Mouse (Mus musculus) myocyte (in vitro differentiated cells): ENCODE measurements around the gene Ly86.

Source experiments
- E2F4 ChIP-seq: IDR thresholded peaks from one replicate; pipeline ENCODE4 v1.6.1; 2011; ENCODE audit warnings: mild to moderate bottlenecking, control low read depth, moderate library complexity; ENCODE audit not compliant: insufficient read depth
- MAX ChIP-seq: IDR thresholded peaks from one replicate; pipeline ENCODE4 v1.6.1; 2011; ENCODE audit warnings: low read depth, mild to moderate bottlenecking, control low read depth
- MYOD1 ChIP-seq, 3 experiments: IDR thresholded peaks; one replicate each; pipeline ENCODE4 v1.6.1; 2011; ENCODE audit warnings: control low read depth in 2 of 3, low read depth in 2 of 3, mild to moderate bottlenecking in 2 of 3, moderate library complexity in 1 of 3; ENCODE audit not compliant: insufficient read length in 2 of 3, control insufficient read depth in 1 of 3
- POLR2A ChIP-seq: IDR thresholded peaks from one replicate; pipeline ENCODE4 v1.6.1; 2011; ENCODE audit warnings: low read depth, mild to moderate bottlenecking, control low read depth, moderate library complexity; ENCODE audit not compliant: insufficient read length
- SRF ChIP-seq: IDR thresholded peaks from one replicate; pipeline ENCODE4 v1.6.1; 2011; ENCODE audit warnings: low read depth; ENCODE audit not compliant: control insufficient read depth, insufficient read length
- TCF3 ChIP-seq: IDR thresholded peaks from one replicate; pipeline ENCODE4 v1.6.1; 2011; ENCODE audit warnings: low read depth, control low read depth; ENCODE audit not compliant: insufficient read length
- USF1 ChIP-seq: IDR thresholded peaks from one replicate; pipeline ENCODE4 v1.6.1; 2011; ENCODE audit warnings: low read depth, mild to moderate bottlenecking, control low read depth, moderate library complexity

- TF ChIP-seq MAX, result no peak
- no peak for TF ChIP-seq POLR2A
- no peak for TF ChIP-seq USF1
- peak in 2 of 3 experiments; percentile 57 to 69 for TF ChIP-seq MYOD1 (IDR thresholded peaks at IDR 0.05; ENCODE audit: control insufficient read depth in 1 of 3, insufficient read length in 2 of 3, low read depth in 2 of 3)
- TF ChIP-seq TCF3, result no peak
- TF ChIP-seq E2F4, result no peak
- no peak for TF ChIP-seq SRF
Observed at GRCm38 (mm10) chr13:37440593-37441307, 95.7 kb downstream of the Ly86 start.
